Mouse (Mus musculus) cerebellum, adult 2 months (tissue): ENCODE measurements around the gene Ppp1r37. TPM values are rescaled to one million over a fixed set of nuclear protein-coding genes. Genes with fewer than 3 reads are reported as not detected.

Source experiments
- DNase-seq, 2 experiments: peaks; one replicate each; pipeline ENCODE4 v3.0.0; 2021
- H3K27ac ChIP-seq: fragments of 200-500 bp; 2 replicates; pipeline ENCODE4 v1.5.1; 2012; ENCODE audit warnings: low read length, control low read depth, inconsistent platforms; ENCODE audit not compliant: insufficient read depth
- H3K27me3 ChIP-seq: fragments of 200-500 bp; 2 replicates; pipeline ENCODE4 v1.6.1; 2012; ENCODE audit warnings: inconsistent platforms, mild to moderate bottlenecking, low read length, moderate library complexity; ENCODE audit not compliant: control insufficient read depth, insufficient read depth
- H3K4me1 ChIP-seq: fragments of 200-500 bp; 2 replicates; pipeline ENCODE4 v1.6.1; 2011; ENCODE audit warnings: low read length; ENCODE audit not compliant: control insufficient read depth, insufficient read depth
- H3K4me3 ChIP-seq: fragments of 200-500 bp; replicated peaks from 2 replicates; pipeline ENCODE3; 2011; ENCODE audit warnings: mild to moderate bottlenecking, low read depth, low read length, control low read depth; ENCODE audit not compliant: insufficient read depth
- CTCF ChIP-seq: fragments of 200-500 bp; IDR thresholded peaks from 2 replicates; pipeline ENCODE4 v1.5.1; 2011; ENCODE audit warnings: low read depth, mild to moderate bottlenecking, control low read depth, low read length, moderate library complexity, borderline replicate concordance; ENCODE audit not compliant: insufficient read depth
- POLR2A ChIP-seq: fragments of 200-500 bp; IDR thresholded peaks from 2 replicates; pipeline ENCODE4 v1.6.1; 2011; ENCODE audit warnings: low read length, control low read depth, borderline replicate concordance; ENCODE audit not compliant: insufficient read depth
- WGBS: fragments of 180-500 bp; shearing (Covaris S2); methylation state at CpG from one replicate; pipeline ENCODE4 v1.1.7; 2018; 5-methylcytosine and 5-hydroxymethylcytosine counted together
- polyA plus RNA-seq: library from polyadenylated mRNA; depleted of rRNA; stranded (reverse); fragments of >200 nt; gene quantifications from 2 replicates; pipeline ENCODE4 v1.2.3, GENCODE M21; 2012

Ppp1r37 gene
- polyA plus RNA-seq, 1 experiment, result 136 TPM

DNA sequence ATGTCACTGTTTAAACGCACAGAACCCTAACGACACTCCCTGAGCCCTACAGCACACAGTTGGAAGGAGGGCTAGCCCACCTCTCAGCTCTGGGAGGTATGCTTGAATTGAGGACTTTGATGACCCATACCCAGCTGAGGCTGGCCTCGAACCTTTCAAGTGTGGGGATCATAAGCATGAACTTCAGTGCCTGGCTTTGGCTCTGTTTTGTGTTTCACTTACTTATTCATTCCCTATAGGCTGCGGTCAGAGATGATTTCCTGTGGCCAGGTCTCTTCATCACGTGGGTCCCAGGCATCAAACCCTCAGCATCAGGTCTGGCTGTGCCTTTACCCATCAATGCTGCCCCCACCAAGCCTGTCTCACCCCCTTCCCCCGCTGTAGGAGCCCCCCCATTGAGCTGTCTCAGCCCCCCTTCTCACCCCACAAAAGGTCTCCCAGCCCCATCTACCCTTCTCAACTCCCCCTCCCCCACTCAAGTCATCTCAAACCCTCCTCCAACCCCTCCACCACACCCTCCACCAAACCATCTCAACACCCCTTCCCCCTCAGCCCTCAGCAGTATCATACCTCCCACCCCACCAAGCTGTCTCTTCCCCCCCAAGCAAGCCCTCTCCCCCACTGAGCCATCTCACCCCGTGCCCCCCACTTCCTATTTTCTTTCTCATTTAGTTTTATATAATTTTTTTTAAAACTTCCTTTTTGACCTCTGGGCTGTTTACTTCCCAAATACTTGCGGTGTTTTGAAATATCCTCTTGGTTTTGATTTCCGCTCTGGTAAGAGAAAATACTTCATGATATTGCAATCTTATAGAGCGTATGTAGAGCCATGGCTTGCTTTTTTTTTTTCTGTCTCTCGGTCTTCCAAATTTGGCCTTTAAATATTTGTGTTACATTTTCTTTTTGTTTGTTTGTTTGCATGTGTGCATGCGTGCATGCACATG is 62.2 kb downstream of the Ppp1r37 start:
- TF ChIP-seq POLR2A (no peak), CTCF (no peak)
- no peak for DNase-seq
- Histone ChIP-seq H3K4me3 (no peak overlapping the region), H3K4me1 (peaks cover 3% of the 10 kb centered on the region; the same call in 1 of the 2 replicates), H3K27ac (no peak overlapping the region), H3K27me3 (no peaks in the 10 kb centered on the region)
- 73% methylated on average over 12 of the region's 12 CpGs for WGBS

DNA sequence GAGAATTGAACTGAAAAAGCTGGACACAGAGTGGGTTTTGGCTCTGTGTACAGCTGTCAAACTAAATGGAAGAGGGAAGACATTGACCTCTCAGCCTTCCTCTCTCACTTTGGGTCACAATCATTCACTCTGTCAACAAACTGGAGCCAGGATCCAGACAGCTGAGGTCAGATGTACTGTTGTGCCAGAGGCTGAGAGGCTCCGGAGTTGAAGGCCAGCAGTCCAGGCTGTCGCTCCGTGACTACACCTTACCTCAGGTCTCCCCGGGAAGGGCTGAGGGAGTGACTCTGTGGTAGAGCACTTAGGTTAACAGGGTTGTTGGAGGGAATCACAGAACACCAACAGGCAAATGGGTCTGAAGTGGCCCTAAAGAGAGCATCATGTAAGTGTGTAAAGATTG is 64.5 kb downstream of the Ppp1r37 start:
- DNase-seq, result no peak
- no peaks in the 10 kb centered on the region for H3K4me1 ChIP-seq
- WGBS, result 90% methylated on average over 4 of the region's 4 CpGs
- H3K27me3 ChIP-seq, result no peaks in the 10 kb centered on the region
- H3K4me3 ChIP-seq, result no peak overlapping the region
- H3K27ac ChIP-seq, result no peak overlapping the region
- TF ChIP-seq CTCF (no peak), POLR2A (no peak)

DNA sequence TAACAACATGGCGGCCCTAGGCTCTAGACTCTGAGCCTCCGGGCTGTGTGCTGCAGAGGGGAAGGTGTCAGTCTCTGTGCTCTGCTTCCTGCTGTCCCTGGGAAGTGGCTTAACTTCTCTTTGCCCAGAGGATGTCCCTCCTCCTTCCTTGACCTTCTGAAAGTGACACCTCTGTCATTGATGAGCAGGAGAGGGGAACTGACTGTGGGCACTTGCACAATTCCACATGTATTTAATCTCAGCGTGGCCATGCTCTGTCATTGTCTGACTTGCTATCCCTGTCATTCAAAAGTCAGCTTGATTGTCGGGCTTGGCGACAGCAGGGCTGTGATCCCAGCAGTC is 66.7 kb downstream of the Ppp1r37 start:
- WGBS, result 61% methylated on average over 5 of the region's 5 CpGs
- no peak for DNase-seq
- Histone ChIP-seq H3K27me3 (no peaks in the 10 kb centered on the region), H3K27ac (no peak overlapping the region), H3K4me1 (no peaks in the 10 kb centered on the region), H3K4me3 (no peak overlapping the region)
- TF ChIP-seq CTCF (no peak), POLR2A (no peak)

GRCm38 (mm10) chr7:19495521-19496213 is 67.2 kb downstream of the Ppp1r37 start:
- no peak for DNase-seq
- Histone ChIP-seq H3K4me1 (no peaks in the 10 kb centered on the region), H3K27ac (no peak overlapping the region), H3K27me3 (no peaks in the 10 kb centered on the region), H3K4me3 (no peak overlapping the region)
- WGBS, result 50% methylated on average over 20 of the region's 20 CpGs
- TF ChIP-seq CTCF, result no peak
- TF ChIP-seq POLR2A, result no peak

DNA sequence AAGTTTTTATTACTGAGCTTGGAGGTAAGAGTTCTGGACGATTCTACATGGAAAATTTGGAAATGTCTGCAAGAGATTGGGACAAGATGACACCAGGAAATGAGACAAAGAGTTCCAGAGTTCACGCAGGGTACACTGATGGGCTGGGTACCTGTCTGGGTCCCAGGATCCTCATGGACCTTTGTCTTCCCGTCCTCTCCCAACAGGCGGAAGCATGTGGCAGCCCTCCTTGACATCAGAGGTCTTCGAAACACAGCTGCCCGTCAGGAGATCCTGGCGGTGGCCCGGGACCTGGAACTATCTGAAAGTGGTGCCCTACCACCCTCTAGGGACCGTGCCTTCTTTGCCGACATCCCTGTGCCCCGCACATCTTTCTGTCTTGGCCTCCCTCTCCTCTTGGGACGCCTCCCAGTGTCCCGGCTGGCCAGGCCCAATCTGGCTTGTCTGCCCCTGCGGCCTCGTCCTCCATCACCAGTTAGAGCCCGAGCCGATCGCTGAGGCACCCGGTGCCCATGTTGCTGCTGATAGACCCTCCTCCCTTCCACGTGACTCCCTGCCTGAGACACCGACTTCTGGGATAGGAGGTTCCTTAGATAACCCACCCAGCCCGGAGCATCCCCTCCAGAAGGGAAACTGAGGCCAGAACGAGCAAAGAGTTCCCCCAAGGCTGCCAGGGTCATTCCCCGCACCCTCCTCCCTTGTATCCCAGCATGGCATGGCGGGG is 68.0 kb downstream of the Ppp1r37 start:
- no peak for TF ChIP-seq POLR2A
- TF ChIP-seq CTCF, result no peak
- WGBS, result 72% methylated on average over 25 of the region's 25 CpGs
- no peaks in the 10 kb centered on the region for H3K27me3 ChIP-seq
- H3K27ac ChIP-seq, result no peak overlapping the region
- no peak for DNase-seq
- no peak overlapping the region for H3K4me3 ChIP-seq
- no peaks in the 10 kb centered on the region for H3K4me1 ChIP-seq

- no peak for DNase-seq
- TF ChIP-seq POLR2A (no peak), CTCF (no peak)
- no peak overlapping the region for H3K4me3 ChIP-seq
- no peak overlapping the region for H3K27ac ChIP-seq
- no peaks in the 10 kb centered on the region; the same call in 1 of the 2 replicates for H3K27me3 ChIP-seq
- no peaks in the 10 kb centered on the region for H3K4me1 ChIP-seq
- WGBS, result 1% methylated on average over 26 of the region's 26 CpGs
These were observed 71.1 kb downstream of the Ppp1r37 start for GRCm38 (mm10) chr7:19491731-19492130.

- Histone ChIP-seq H3K27ac (no peak overlapping the region), H3K4me3 (no peak overlapping the region), H3K4me1 (no peaks in the 10 kb centered on the region), H3K27me3 (no peaks in the 10 kb centered on the region; the same call in 1 of the 2 replicates)
- TF ChIP-seq CTCF (no peak), POLR2A (no peak)
- DNase-seq, result no peak
- 4% methylated on average over 31 of the region's 31 CpGs for WGBS
These were observed 73.4 kb downstream of the Ppp1r37 start for GRCm38 (mm10) chr7:19489525-19489924.
